Mouse (Mus musculus) spleen, postnatal 10 days (tissue): ENCODE data around the gene Sult2a7.

Experiments used
- DNase-seq, 2 experiments: peaks; one replicate each; pipeline ENCODE4 v3.0.0; 2021 to 2022; ENCODE audit warnings: low spot score in 2 of 2

Sult2a7 gene

GRCm38 (mm10) chr7:14494130-14494529 lies at the start of gene Sult2a7:
Gene Sult2a7, minus strand, starts transcription at chr7:14494230.
- no peak for DNase-seq

- no peak for DNase-seq
Measured at GRCm38 (mm10) chr7:14525280-14525679, 31.2 kb upstream of the Sult2a7 start.

- no peak for DNase-seq
Measured at GRCm38 (mm10) chr7:14522636-14523035, 28.6 kb upstream of the Sult2a7 start.

DNA sequence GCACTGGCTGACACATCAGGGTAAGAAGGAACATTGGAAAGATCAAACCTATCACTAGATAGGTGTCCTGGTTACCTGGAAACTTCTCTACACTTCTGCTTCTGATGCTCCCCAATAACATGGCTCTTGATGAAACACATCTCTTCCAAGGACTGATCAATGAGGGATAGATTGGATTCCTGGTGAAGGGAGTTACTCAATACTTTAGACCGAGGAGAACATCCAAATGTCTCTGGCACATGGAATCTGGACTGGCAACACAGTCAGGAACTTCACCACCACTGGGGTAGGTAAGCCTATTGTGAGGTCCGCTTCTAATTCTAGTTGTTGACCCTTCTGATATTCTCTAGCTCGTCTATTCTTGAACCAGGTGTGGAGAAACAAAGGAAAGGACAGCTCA lies 24.3 kb upstream of the Sult2a7 start:
- DNase-seq: no peak

GRCm38 (mm10) chr7:14492886-14493285 lies 1.1 kb downstream of the Sult2a7 start:
- no peak for DNase-seq

DNA sequence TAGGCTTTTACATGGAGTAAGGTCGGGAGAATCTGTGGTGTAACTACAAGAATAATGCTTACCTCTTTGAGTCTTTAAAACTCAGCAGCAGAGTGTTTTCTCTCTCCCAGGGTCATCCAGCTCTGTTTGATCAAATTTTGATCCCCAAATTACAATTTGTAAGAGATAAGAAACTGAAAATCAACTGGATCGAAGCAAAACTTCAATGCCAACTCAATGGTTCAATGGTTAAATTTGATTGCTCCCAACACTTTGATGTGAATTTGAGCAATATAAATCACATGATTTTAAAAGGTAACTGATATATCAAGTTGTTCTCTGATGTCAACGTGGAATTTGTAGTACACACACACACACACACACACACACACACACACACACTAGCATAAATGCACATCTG lies 47.5 kb downstream of the Sult2a7 start, which contains the start of gene Sult2a8:
Sult2a8 (minus strand) TSS at position 236 of the 400 bp plus-strand sequence.
- DNase-seq: no peak

GRCm38 (mm10) chr7:14439581-14439980 lies 54.4 kb downstream of the Sult2a7 start:
- no peak for DNase-seq

DNA sequence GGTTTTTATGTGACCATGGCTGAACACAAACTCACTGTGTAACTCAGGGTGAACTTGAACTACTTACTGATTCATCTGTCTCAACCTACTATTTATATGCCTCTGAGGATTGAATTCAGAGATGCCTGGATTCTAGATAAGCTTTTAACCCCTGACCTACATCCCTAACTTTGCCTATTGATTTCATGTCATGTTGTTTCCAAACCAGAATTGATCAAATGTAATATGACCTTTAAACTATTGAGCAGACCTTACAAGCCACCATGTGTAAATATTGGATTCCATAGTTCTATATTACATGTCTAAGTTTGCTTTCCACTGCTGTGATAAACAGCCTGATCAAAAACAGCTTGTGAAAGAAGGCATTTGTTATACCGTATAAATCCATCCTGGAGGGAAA lies 55.5 kb downstream of the Sult2a7 start:
- no peak for DNase-seq

- DNase-seq: no peak
Measured at GRCm38 (mm10) chr7:14438029-14438428, 56.0 kb downstream of the Sult2a7 start.
